Mouse (Mus musculus) heart, adult 2 months (tissue): ENCODE results near the gene Sept11.

Experiments
- CTCF ChIP-seq: fragments of 200-600 bp; IDR thresholded peaks from 2 replicates; pipeline ENCODE4 v1.8.1; 2022; ENCODE audit warnings: antibody characterized with exemption, mild to moderate bottlenecking, moderate library complexity
- EP300 ChIP-seq: fragments of 200-500 bp; IDR thresholded peaks from 2 replicates; pipeline ENCODE4 v1.6.1; 2011; ENCODE audit warnings: low read depth, low read length, control low read depth; ENCODE audit not compliant: insufficient read depth
- POLR2A ChIP-seq: fragments of 200-500 bp; IDR thresholded peaks from 2 replicates; pipeline ENCODE4 v1.6.1; 2011; ENCODE audit warnings: mild to moderate bottlenecking, low read depth, low read length, control low read depth; ENCODE audit not compliant: insufficient read depth

GRCm38 (mm10) chr5:93143360-93144091, 50.3 kb downstream of the Sept11 start:
- TF ChIP-seq POLR2A (no peak), CTCF (no peak), EP300 (no peak)
